Mouse (Mus musculus) CH12.LX (cell line): Measurements from ENCODE around the gene Whrn.

Experiments used
- JUND ChIP-seq: conservative IDR thresholded peaks from 2 replicates; pipeline ENCODE4 v1.6.1; 2011; ENCODE audit warnings: low read depth, low read length, improper control_type of control experiment
- MAX ChIP-seq: IDR thresholded peaks from 2 replicates; pipeline ENCODE4 v1.6.1; 2011; ENCODE audit warnings: low read length, improper control_type of control experiment
- MAZ ChIP-seq: IDR thresholded peaks from 2 replicates; pipeline ENCODE4 v1.6.1; 2012; ENCODE audit warnings: low read depth, mild to moderate bottlenecking, inconsistent platforms, low read length, improper control_type of control experiment, moderate library complexity
- RCOR1 ChIP-seq: conservative IDR thresholded peaks from 2 replicates; pipeline ENCODE4 v1.6.1; 2012; ENCODE audit warnings: low read depth, mild to moderate bottlenecking, inconsistent platforms, low read length, improper control_type of control experiment

DNA sequence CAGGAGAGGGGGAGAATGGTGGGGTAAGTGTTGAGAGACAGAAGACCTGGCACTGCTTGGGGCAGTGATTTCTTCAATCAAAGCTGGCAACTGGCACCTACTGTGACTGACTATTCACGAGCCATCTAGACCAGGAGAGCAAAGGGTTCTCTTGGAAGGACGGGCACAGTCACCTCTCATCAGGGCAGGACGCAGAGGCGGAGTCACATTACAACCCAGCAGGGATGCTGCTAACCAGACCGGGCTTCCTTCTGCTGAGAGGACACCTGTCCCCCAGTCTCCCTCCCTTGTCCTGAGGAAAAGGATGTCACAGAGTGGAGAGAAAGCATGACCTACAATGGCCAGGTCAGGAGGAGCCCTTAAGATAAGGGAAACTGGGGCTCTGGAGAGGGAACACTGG is 72.0 kb downstream of the Whrn start:
- TF ChIP-seq MAX: no peak
- TF ChIP-seq RCOR1: no peak
- TF ChIP-seq MAZ: no peak
- TF ChIP-seq JUND: no peak
